Mouse (Mus musculus) brain, embryonic 14.5 days (tissue): ENCODE measurements around the gene Oog4. TPM values are rescaled to one million over a fixed set of nuclear protein-coding genes. Genes with fewer than 3 reads are reported as not detected.
"Not testable (repeated sequence)": the region's sequence is repeated elsewhere in the genome, so short reads cannot be mapped to it uniquely, and the experiment has no call there.

Experiments used
- DNase-seq: peaks from one replicate; pipeline ENCODE4 v3.0.0-alpha.2; 2011; ENCODE audit warnings: low read depth
- CTCF ChIP-seq: fragments of 200-500 bp; IDR thresholded peaks from 2 replicates; pipeline ENCODE4 v1.5.1; 2012; ENCODE audit warnings: inconsistent platforms, mild to moderate bottlenecking, moderate library complexity, borderline replicate concordance; ENCODE audit not compliant: insufficient read depth, insufficient read length; ENCODE audit errors: extremely low read depth
- POLR2A ChIP-seq: fragments of 200-500 bp; IDR thresholded peaks from 2 replicates; pipeline ENCODE4 v1.6.1; 2012; ENCODE audit warnings: mild to moderate bottlenecking, inconsistent platforms, borderline replicate concordance; ENCODE audit not compliant: poor library complexity, insufficient read depth, insufficient read length, severe bottlenecking; ENCODE audit errors: extremely low read depth
- polyA plus RNA-seq: library from polyadenylated mRNA; depleted of rRNA; stranded (reverse); fragments of >200 nt; gene quantifications from 2 replicates; pipeline ENCODE4 v1.2.3, GENCODE M21; 2012; rRNA removed

Gene Oog4
- not detected in 2 replicates for polyA plus RNA-seq

- DNase-seq: no peak
- TF ChIP-seq CTCF (no peak), POLR2A (no peak)
Observed at GRCm38 (mm10) chr4:143450224-143450623, at the start of gene Oog4. Gene Oog4, minus strand, starts transcription at chr4:143450324.

DNA sequence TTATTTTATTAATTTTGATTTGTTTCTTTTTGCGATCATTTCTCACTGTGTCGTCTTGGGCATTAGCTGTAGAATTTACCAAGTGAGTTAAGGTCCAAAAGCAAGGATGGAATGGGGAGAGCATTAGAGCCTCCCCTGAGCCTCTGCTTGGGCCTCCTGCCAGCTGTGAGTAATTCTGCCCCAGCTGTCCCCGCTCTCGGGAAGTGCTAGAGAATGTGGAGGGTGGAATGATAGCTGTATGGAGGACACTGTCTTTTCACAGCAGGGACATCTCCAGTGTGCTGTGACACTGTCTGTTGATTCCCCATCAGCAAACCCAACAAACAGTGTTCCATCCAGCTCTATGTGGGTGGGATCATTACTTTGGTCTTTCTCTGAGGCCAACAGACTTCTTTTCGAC lies 23.4 kb downstream of the Oog4 start:
- DNase-seq: not testable (repeated sequence)

- TF ChIP-seq CTCF (no peak), POLR2A (no peak)
- DNase-seq: no peak
Observed at GRCm38 (mm10) chr4:143414121-143414520, 36.0 kb downstream of the Oog4 start.

- no peak for DNase-seq
- TF ChIP-seq CTCF (no peak), POLR2A (no peak)
Observed at GRCm38 (mm10) chr4:143413621-143414020, 36.5 kb downstream of the Oog4 start.

DNA sequence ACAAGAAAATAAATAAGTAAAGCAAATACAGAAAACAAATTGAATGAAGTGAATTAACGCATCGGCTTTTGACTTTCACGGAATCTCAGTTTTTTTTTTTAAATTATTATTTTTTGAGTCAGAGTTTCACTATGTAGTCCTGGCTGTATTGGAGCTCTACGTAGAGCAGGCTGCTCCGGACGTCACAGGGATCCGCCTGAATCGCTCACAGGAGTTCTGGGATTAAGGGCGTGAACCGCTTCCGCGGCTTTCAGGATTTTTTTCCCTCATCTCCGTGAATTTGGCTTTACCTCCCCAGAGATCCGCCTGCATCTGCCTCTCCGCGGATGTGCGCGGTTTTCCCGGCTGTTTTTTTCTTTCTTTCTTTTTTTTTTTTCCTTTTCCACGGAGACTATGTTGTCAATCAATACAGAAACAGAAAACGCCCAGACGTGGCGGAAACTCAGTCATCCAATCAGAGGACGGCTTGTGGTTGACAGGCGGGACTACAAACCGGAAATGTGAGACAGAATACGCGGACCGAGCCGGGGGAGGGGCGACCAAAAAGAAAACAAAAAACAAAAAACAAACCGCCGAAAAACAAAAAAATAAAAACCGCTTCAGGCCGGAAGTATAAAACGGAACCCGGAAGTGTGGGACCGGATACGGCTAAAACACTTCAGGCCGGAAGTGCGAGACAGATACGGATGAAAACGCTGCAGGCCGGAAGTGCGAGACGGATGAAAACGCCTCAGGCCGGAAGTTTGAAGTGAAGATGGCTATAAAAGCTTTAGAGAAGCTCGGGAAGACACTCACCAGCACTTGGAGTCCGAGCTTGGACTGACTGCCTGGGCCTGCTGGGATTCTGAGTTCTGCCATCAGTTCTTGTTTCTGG lies 37.7 kb downstream of the Oog4 start, which contains the start of gene Pramef8:
Gene Pramef8, plus strand, starts transcription at position 208 of the 874 bp plus-strand sequence.
- peak; percentile 98 for DNase-seq
- TF ChIP-seq CTCF (no peak), POLR2A (peak; percentile 21; the same call in 1 of the 2 replicates)

DNA sequence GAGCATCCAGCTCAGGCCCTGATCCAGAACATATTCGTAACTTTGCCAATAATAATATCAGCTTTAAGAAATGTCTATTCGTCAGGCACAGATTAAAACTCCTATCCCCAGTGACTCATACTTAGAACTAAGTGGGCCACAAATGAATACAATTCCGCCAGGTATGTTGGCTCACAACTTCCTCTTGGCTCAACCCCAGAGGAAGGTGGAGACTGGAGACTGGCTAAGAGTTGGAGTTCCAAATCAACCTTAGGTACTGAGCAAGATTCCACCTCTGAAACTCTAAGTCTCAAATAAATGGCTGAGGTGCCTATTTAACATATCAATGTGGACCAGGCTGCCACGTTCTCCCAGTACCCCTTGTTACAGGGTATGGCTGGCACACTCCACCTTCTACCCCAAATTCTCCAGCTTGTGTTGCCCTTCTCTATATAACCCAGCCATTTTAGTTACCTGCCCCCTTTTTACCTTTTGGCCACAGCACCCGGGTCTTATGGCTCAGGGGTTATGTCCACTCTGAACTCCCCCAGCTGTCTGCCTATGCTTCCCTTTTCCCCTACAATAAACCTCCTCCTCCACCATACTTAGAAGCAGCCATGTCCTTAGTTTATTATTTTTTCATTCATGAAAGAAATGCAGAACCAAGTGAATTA lies 38.4 kb downstream of the Oog4 start:
- TF ChIP-seq CTCF: no peak
- peak; percentile 12 for DNase-seq

DNA sequence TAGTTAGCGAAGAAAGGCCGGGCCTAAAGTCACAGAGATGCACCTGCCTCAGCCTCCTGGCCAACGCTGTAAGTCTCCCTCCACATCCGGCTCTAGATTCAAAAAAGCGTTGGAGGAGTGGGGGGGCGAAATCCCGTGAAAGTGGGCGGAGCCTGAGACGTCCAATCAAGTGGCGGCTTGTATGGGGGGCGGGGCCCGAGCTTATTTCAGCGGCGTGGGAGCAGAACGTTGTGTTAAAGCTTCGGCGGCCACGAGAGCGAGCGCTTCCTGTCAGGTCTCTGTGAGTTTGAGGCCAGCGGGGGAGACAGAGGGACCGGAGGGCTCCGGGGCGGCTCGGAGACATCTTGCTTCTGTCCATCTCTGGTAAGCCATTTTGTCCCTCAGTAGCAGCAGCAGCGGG lies 55.9 kb downstream of the Oog4 start, which contains the start of gene Pramel1:
Gene Pramel1, plus strand, starts transcription at position 248 of the 400 bp plus-strand sequence.
- no peak for DNase-seq
- TF ChIP-seq CTCF (no peak), POLR2A (no peak)

GRCm38 (mm10) chr4:143388955-143389702 lies 61.0 kb downstream of the Oog4 start:
- TF ChIP-seq CTCF (peak; percentile 48), POLR2A (no peak)
- peak; percentile 74 for DNase-seq

Other genes with a start within 250 kb of the Oog4 start
- gene Prdm2, start 237.3 kb downstream of the Oog4 start, polyA plus RNA-seq: 19.7 and 31.6 TPM in 2 replicates
- 24.7 and 33.6 TPM in 2 replicates for gene Pdpn, start 150.8 kb downstream of the Oog4 start, polyA plus RNA-seq
- 0.23 TPM in 2 replicates for gene Lrrc38, start 100.6 kb downstream of the Oog4 start, polyA plus RNA-seq
- gene Pramel1, start 55.9 kb downstream of the Oog4 start, polyA plus RNA-seq: not detected in 2 replicates
- gene Pramef8, start 37.9 kb downstream of the Oog4 start, polyA plus RNA-seq: 12.1 and 14.7 TPM in 2 replicates
- gene Gm13043, start 61.0 kb upstream of the Oog4 start, polyA plus RNA-seq: not detected in 2 replicates
- not detected in 2 replicates for gene Gm13040, start 85.6 kb upstream of the Oog4 start, polyA plus RNA-seq
- gene BC080695, start 101.4 kb upstream of the Oog4 start, polyA plus RNA-seq: not detected in 2 replicates
- gene Gm13057, start 101.4 kb upstream of the Oog4 start, polyA plus RNA-seq: not detected in 2 replicates
- not detected in 2 replicates for gene Gm13083, start 164.7 kb upstream of the Oog4 start, polyA plus RNA-seq
- gene Gm13088, start 206.9 kb upstream of the Oog4 start, polyA plus RNA-seq: not detected in 2 replicates